Mouse (Mus musculus): ENCODE data around the gene Slc22a8.

DNA sequence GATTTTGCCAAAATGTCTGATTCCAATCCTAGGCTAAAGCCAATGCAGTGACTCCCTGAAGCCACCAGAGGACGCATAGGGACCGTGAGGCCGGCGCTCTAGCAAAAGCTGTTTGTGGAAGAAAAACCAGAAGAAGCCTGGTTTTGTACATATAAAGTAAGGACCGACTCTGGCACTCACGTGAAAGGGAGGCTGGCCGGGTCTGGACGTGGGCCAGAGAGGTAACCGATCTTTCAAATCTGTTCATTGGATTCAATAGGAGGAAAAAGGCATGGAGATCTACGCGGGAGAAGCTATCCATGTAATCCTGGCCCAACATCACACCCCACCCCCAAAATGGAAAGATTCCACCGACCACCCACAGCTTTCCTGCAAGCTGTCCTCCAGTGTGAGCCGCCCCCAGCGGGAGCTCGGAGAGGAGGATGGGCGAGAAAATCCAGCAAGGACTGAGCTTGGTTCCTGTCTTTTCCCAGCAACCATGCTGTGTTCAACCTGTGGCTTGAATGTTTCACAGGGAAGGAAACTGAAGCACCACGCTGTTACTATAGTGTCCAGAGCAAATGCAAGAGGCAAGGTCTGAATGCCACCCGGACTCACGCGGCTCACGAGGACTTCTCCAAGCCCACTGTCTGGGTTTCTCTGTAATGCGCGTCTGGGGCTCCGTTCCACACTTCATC is 12.6 kb upstream of the Slc22a8 start:
- TF ChIP-seq POLR2A (IDR thresholded peaks at IDR 0.05; ENCODE audit: insufficient read depth, low read depth, low read length) (no peak), CTCF (IDR thresholded peaks at IDR 0.05; ENCODE audit: insufficient read depth, low read depth, low read length) (peak; percentile 95)
